Mouse (Mus musculus) urinary bladder, postnatal 25 days (tissue): ENCODE data around the gene Prr22.

Source experiments
- DNase-seq: peaks from one replicate; pipeline ENCODE4 v3.0.0; 2022; ENCODE audit warnings: low spot score

Prr22 gene

DNA sequence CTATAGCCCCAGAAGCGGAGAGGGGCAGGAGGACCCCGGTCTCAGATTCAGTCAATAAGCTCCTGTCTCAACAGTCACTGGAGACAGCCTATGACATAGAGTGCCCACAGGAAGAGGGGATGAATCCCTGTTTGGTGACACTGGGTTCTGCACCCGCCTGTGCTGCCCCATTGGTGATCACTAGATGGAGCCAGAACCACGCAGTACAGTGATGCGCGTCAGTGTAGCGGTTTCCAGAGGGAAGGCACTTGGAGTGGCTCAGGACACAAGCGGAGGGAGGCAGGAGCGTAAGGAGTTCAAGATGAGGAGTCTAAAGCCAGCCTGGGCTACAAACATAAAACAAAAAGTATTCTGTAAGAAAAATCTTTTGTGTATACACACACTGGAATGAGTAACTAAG is 38.5 kb downstream of the Prr22 start:
- peak; percentile 60 for DNase-seq

DNA sequence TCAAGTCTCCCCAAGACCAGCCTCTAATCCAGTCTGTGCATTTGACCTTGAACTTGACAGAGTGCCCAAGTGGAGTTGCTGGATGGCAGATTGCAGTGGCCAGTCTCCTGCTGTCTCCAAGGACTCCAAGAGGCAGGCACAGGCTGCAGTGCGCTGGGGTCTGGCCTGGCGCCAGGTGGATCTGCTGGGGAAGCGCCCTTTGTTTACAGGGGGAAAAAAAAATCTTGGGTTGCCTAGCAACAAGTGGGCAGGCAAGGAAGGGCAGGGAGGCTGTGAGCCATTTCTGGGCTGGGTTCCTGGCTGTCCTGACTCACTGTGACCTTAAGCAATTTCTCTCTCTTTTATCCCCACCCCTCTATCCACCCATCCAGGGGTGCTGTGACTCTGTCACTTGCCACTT is 40.2 kb downstream of the Prr22 start:
- peak; percentile 81 for DNase-seq

DNA sequence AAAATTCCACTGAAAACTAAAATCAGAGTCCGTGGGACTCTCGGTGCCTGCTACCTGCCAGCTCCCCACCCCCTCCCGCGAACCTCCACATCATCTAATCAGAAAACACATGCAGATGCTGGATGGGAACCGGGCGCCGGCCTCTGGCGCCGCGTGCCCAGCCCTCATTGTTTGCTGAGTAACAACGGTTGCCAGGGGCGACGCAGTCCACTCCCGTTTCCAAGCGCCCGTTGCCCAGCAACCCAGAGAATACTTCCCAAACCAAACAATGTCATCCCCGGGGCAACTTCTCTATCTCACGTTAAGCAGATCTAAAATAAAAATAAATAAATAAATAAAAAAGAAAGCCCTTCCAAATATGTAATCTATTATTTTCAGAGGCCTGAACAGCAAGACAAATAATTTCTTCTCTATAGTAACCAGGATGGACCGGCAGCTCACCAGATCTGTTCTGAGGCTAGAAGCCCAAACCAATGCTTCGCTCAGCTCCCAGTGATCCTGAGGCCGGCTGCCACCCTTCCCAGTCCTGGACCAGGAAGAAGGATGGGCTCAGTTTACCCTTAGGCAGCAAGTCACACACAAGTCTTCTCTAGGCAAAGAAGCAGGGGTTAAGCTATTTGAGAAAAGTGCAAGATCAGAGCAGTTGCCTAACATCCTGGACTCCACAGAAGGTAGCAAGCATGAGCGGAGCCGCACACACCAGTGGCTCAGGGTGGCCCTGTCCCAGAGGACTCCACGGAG is 44.4 kb downstream of the Prr22 start:
- peak; percentile 81 for DNase-seq

DNA sequence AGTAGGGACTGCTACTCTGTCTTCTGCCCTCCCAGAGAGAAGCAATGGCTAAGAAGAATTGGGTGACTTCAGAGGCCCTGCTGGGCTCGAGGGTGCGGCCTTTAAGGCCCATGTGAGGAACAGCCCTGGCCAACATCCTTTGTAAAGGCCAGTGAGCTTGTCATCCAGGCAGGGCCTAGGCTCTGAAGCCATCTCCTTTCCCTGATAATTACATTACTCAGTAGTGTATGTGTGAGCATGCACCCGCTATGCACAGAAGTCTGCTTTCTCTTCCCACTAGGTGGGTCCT is 45.0 kb downstream of the Prr22 start:
- no peak for DNase-seq

DNA sequence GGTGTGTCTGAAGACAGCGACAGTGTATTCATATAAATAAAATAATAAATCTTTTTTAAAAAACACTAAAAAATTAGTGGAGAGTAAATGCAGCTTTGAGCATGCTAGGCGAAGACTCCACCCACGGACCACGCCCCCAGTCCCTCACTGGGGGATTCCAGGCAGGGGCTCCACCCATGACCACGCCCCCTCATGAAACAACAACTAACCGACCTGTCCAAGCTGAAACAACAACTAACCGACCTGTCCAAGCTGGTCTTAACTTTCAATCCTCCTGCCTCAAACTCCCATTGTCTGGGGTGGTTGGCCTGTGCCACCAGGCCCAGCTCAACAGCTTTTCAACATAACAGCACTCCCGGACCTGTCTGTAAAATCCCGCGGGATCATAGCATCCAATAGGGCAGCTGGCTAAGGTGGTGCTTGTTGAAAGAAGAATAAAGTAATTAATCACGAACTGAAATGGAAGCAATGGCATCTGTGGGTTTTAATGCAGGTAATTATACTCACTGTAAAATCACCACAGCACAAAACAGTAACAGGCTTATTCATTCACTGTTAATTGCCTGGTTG is 48.1 kb downstream of the Prr22 start:
- DNase-seq = peak; percentile 42

DNA sequence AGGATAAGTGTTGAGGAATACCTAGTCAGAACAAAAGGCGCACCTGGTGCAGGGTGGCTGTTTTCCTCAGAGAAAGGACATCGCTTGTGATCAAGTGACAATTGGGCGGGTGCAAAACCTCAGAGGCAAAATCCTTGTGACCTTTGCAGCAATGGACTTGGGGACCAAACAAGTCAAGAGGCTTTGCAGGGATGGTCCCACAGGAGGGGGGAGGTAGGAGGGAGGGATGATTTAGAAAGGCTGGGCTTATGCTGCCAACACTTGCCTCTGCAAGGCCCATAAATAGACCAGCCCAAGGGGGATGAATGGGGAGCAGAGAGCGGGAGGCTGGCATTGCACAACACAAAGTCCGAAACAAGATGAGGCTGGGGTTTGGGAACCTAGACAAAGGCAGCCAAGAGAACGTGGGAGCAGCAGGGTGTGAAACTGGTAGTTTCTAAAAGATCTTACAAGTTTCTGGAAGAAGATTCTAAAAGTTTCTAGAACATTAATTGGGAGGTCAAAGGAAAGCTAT is 49.0 kb downstream of the Prr22 start:
- DNase-seq = peak; percentile 19

DNA sequence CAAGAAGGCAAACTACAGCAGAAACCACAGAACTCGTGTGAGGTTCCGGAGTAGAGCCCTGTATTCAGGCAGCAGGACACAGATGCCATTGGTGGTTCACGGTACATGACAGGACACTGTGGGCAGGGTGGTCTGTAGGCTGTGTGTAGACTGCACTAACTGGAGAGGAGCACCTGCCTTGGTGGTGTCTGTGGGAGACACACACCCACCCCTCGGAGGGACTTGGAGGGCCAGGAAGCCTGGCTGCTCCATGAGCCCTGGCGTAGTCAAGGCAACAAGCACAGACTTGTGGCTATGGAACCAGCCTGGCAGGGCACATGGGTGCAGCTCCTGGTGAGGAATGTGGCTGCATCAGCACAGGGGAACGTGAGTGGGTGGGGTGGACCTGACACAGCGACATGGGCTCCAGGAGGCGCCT is 49.7 kb downstream of the Prr22 start:
- peak; percentile 48 for DNase-seq
